Mouse (Mus musculus) spleen, postnatal 36 days (tissue): Measurements from ENCODE around the gene Tbc1d32.
A peak's percentile ranks its signal among the peaks of the same experiment; 100 is the strongest.
"Not testable (repeated sequence)": the region's sequence is repeated elsewhere in the genome, so short reads cannot be mapped to it uniquely, and the experiment has no call there.

Experiments used
- DNase-seq, 2 experiments: peaks; one replicate each; pipeline ENCODE4 v3.0.0; 2022; ENCODE audit warnings: low spot score in 2 of 2, mixed read lengths in 1 of 2

The Tbc1d32 gene

GRCm38 (mm10) chr10:56228568-56229209 is at the start of gene Tbc1d32:
TSS of gene Tbc1d32 (minus strand) at chr10:56228689.
- peak; percentile 81 to 82 for DNase-seq

DNA sequence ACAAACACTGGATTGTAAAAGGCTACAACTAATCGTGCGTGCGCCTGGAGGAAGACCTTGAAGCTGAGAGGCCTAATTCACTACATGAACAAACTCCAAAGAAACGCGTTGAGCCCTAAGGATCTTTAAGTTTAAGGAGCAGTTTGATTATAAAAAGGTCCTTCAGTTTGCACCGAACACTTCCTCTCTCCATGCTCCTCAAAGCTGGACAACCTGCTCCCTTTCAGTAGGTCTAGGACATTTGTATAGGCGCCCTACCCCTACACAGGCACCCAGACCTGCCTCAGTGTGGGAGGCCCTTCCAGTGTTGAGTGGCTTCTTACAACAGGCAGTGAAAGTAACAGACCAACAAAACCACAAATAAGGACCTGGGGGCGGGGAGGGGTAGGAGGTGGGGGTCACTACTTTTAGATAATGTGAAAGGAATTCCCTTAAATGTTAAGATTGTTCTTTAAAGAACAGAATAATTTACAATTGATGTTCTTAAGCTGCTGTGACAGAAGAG is 666 bp downstream of the Tbc1d32 start:
- no peak for DNase-seq

DNA sequence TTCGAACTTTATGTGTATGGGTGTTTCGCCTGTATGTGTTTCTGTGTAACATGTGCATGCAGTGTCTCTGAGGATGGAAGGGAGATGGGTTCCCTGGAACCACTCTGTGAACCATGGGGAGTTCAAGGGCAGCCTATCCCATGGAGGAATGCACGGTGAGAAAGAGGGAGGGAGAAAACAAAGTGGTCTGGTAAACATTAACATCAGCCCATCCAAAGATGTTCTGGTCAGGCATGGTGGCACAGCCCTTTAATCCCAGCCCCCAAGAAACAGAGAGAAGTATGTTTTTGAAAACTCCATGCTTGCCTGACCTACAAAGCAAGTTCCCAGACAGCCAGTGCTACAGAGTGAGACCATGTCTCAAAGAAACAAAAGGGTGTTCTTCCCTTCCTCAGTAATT is 12.7 kb downstream of the Tbc1d32 start:
- no peak for DNase-seq

- DNase-seq = no peak
Measured at GRCm38 (mm10) chr10:56210343-56210742, 18.1 kb downstream of the Tbc1d32 start.

GRCm38 (mm10) chr10:56206802-56207404 is 21.6 kb downstream of the Tbc1d32 start:
- no peak for DNase-seq

DNA sequence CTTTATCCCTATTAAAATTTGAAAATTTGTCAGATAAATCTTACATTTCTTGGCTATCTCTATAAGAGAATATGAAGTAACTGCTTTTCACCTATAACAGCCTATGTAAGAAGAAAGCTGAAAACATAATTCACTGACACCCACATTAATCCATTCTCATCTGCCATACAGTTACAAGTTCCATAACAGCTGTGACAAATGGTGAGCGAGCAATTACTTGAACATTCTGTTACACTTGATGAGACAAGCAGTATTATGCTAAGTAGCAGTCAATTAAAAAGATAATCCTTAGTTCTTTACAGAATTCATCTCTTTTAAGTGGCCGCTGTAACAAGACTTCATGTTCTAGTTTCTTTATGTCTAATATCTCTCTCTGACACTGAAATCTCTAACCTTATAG is 24.1 kb downstream of the Tbc1d32 start:
- DNase-seq = no peak

GRCm38 (mm10) chr10:56199902-56200301 is 28.6 kb downstream of the Tbc1d32 start:
- no peak for DNase-seq

- DNase-seq = no peak
Measured at GRCm38 (mm10) chr10:56198691-56199090, 29.8 kb downstream of the Tbc1d32 start.

DNA sequence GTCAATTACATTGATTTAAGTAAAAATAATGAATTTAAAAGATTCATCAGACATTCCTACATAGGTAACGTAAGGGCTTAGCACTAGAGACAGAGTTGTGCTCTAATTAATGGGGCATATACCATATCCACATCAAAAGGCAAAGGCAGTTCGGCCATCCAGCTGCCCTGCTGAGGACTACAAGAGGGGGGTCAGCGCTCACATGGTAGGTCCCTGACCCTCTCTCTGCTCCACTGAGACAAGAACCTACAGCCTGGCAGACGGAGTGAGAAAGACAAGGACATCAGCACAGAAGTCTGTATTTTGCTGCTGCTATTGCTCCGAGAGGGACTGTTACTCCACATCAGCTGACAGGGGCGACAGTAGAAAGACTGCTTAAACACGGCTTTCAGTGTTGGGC is 34.2 kb downstream of the Tbc1d32 start:
- no peak for DNase-seq

DNA sequence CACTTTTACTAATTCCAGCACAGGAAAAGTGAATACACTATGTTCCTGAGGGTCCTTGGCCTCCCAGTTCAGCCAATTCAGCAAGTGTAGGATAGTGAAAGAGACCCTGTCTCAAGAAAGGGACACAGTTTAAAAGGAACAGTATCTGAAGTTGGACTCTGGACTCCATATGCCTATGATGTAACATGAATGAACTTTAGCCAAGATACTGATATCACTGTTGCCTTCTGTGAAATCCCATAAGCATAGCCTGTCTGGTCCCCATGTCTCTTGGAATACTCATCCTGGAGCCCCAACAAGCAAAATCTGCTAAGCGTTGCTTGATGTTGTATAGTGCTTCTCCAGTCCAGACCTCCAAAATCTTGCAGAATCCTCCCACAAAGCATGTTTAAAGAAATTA is 46.8 kb downstream of the Tbc1d32 start:
- DNase-seq = no peak

- no peak for DNase-seq
Measured at GRCm38 (mm10) chr10:56173184-56173583, 55.3 kb downstream of the Tbc1d32 start.

- DNase-seq = not testable (repeated sequence)
Measured at GRCm38 (mm10) chr10:56167721-56168120, 60.8 kb downstream of the Tbc1d32 start.

DNA sequence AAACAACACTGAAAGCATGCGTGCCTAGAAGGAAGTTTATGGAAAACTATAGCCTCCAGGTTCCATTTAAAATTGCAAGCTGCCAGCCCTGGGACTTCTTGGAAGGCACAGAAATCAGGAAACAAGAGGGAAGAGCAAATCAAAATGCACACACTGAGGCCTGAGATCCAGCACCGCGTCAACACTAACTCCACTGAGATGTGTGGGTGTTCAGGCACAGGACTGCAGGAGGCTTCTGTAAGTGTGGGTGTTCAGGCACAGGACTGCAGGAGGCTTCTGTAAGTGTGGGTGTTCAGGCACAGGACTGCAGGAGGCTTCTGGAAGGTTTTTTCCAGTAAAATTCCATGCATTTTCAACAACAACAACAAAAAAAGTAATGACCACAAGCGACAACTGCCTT is 62.7 kb downstream of the Tbc1d32 start:
- DNase-seq = no peak

DNA sequence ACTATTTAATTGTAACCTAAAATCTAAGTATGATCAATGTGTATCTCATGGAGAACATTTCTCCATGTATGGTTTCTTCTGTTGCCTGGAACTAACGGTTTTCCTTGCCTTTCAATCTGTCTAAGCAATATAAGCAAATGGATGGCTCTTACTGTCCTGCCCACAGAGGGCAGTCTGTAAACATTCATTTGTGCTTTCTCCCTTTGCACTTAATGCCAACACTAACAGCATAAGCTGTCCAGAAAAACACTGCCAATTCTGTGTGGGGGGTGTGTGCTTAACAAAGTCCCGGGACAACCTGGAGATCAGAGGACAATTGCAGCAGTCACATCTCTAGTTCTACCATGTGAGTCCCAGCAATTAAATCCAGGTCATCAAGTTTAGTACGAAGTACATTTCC is 64.1 kb downstream of the Tbc1d32 start:
- no peak for DNase-seq

DNA sequence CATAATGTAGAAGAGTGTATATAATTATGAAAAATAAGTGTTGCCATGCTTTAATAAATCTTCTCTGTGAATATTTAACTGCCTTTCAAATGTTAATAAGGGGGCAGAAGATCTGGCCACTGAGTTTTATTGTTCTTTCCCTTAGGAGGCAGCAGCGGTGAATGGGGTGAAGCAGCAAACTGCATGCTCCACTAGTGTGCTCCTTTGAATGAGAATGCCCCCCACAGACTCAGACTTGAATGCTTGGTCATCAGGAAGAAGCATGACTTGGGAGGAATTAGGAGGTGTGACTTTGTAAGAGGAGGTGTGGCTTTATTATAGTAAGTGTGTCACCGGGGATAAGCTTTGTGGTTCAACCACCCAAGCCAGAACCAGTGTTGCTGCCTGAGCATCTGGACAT is 69.7 kb downstream of the Tbc1d32 start:
- DNase-seq = no peak

DNA sequence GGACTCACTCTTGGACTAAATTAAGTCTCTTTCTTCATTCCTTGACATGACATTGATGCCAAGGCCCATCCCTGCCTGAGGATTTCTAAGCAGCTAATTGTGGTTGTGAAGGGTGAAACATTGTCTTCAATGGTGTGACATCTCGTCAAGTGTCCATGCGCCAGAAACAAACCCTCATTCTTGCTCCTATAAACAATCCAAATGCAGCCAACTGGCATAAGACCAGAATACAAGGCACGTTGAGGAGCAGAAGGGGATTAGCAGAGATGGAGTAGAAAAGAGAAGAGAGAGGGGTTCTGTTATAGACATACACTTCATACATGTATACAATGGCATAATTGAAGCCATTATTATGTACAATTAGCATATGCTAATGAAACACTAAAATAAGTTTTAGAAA is 70.3 kb downstream of the Tbc1d32 start:
- no peak for DNase-seq

DNA sequence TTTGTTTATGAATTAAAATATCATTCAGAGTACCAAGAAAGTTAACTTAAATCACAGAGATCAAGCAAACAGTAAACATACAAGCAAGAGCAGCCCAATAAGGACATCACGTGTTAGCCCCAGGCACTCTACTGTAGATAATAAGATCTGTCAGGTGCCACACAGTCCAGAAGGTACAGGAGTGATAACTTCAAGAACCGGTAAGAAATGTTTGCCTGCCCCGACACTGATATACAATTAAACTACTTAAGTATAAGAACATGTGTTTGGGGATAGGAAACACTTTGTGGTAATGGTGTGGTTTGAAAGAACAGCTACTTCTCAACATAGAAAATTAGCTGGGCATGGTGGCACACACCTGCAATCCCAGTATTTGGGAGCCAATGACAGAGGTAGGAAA is 71.5 kb downstream of the Tbc1d32 start:
- DNase-seq = no peak

DNA sequence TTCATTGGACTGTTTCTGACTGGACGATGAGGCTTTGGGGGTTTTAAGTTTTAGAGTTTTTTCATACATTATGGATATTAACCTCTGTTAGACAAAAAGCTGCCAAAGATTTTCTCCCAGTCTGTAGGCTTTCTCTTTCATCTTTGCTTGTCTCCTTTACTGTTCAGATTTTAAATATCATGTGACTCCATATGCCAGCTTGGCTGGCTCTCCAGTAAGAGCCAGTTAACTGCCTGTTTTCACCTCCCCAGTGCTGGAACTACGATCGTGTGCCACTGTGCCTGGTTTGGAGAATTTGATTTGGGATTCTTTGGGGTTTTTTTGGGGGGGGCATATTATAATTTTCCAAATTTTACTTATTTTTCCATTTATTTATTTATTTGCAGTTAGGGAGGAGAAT is 79.6 kb downstream of the Tbc1d32 start:
- DNase-seq = no peak

DNA sequence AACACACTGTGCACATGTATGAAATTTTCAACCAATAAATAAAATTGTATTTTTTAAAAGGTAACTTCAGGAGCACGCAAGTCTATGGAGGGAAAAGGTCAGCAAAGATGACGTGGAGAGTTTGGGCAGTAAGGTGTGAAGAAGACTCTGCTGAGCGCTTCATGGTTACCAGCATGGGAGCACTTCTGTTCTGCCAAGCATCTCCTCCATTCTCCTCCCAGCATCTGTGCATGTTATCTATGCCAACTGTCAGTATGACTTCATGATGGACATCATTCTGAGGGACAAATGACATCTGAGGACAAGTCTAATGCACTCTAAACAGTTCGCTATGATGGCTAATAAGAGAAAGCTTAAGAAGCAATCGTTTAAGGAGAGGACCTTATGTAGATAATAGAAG is 91.3 kb downstream of the Tbc1d32 start:
- no peak for DNase-seq

GRCm38 (mm10) chr10:56129642-56130041 is 98.8 kb downstream of the Tbc1d32 start:
- DNase-seq = no peak

GRCm38 (mm10) chr10:56126972-56127371 is 101.5 kb downstream of the Tbc1d32 start:
- DNase-seq = no peak

GRCm38 (mm10) chr10:56115636-56116180 is 112.8 kb downstream of the Tbc1d32 start:
- no peak for DNase-seq

DNA sequence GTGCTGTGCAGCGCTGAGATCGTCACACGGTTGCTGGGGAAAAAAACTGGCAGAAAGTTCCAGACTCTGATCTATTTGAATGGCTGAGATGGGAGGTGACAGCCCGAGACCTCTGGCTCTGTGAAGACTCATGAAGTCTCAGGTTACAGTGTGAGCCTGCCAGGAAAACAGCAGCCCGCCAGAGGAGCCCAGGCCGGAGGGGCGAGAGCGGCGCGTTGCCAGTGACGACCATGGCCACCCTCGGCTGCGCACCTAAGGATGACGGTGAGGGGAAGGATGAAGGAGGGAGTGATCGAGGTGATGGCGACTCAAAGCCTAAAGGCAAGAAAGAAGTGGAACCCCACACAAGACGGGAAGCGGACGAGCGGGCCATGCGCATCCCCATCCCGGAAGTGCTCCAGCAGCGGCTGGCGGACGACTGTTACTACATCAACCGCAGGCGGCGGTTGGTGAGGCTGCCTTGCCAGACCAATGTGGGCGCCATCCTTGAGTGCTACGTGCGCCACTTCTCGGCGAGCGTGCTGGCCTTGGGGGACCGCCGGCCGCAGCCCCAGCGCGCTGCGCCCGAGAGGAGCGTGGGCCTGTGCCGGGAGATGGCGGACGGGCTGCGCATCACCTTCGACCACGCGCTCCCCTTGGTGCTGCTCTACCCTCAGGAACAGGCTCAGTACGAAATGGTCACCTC is 113.4 kb downstream of the Tbc1d32 start:
- DNase-seq = peak; percentile 46 to 52
